Mouse (Mus musculus) thymus, postnatal 4 days (tissue): ENCODE measurements at regions not wholly inside any gene's neighbourhood (a gene's known extent, or its start where the extent isn't known, plus 50 kb on each side); places are given as distances from the start of the nearest gene placed in this dataset.
A peak's percentile ranks its signal among the peaks of the same experiment; 100 is the strongest.

Source experiments
- DNase-seq: peaks from one replicate; pipeline ENCODE4 v3.0.0; 2021

DNA sequence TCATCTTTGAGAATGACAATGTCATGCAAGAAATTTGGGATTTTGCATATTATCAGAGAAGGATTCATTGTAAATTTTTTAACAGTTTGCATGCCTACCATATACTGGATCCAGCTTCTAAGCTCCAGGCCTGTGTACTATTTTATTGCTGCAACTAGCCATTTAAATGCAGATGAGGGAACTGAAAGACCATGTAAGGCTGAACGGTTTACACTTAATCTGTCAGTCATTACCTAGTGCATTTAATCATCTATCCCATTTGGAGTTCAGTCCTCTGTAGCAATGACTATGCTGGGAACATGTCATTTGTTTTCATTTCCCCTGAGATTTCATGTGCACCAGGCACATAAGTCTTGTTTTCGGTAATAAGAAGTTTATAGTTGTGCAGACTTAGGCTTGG is 631.8 kb upstream of the Gm21961 start:
- DNase-seq: no peak

DNA sequence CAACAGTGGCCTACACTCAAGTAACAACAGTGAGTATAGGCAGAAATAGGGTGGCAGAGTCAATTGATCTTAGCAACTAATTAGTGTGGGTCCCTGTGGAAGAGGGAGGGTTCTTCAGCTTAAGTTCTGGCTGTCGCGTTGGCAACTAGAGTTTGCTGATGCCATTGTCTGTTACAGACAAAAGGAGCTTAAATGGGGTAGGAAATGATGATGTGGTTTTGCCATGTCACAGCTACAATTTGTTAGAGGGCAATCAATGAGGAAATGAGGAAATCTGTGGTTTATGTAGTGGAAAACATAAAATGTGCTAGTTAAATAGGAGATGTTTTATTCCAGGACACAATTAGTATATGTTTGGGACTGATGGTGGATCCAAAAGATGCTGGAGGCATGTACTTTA is 624.8 kb upstream of the Gm21961 start:
- no peak for DNase-seq

DNA sequence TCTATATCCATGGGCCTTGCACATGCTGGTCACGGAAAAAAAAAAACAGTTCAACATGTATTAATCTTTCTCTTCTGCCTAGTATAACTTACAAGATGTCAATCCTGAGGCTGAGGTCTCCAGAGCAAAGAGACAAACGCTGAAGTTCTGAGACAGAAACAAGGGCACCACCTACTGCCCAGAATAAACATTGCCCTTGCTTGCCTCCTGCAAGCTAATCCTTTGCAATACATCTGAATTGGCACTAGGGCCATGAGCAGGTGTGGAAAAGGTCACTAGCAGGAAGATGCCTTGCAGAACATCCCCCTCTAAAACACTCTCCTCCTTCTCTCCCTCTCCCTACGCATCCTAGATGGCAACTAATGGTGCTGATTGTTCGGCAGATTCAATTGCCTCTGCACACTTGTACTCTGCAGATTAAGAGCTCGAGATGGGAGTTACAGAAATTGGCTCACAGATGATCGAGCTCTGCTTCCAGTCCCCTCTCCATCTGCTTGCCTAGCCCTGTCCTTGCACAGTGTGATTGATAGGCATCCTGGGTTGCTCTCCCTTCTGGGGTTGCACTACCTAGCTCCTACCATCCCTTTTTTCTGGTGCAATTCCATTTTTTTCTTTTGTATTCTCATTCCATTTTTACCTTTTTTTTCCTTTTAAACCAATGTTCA is 622.9 kb upstream of the Gm21961 start:
- peak; percentile 40 for DNase-seq

DNA sequence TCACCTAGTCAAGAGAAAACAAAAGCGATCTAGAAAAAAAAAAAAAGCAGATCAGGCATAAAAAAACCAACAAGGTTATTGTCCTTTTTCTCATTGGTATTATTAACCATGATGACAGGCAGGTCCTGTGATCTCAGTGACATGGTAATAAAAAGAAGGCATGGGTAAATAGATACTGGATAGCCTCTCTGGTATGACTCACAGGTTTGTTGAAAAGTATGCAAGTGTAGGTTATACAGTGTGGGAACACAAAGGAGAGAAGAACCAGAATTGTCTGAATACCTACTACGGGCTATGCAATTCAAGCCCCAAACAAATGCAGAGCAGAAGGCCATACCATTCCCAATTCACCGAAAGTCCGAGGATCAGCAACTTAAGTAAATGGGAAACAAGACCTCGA is 617.7 kb upstream of the Gm21961 start:
- DNase-seq: no peak

DNA sequence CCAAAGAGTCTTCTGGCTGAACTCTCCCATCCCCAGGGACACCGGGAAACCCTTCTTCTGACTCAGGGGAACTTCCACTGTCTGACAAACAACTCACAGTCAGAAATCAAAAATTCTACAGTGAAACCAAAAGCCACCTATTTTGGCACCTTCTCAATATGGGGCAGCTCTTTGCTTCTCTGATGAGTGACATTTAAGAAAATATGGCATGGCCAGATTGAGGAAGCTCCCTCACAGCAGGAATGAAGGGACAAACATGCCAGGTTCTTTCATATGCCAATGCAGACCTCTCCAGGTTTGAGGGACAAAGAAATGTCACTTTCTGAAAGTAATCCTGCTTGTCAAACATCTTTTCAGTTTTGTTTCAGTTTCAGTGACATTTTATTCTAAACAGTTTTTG is 615.8 kb upstream of the Gm21961 start:
- no peak for DNase-seq

DNA sequence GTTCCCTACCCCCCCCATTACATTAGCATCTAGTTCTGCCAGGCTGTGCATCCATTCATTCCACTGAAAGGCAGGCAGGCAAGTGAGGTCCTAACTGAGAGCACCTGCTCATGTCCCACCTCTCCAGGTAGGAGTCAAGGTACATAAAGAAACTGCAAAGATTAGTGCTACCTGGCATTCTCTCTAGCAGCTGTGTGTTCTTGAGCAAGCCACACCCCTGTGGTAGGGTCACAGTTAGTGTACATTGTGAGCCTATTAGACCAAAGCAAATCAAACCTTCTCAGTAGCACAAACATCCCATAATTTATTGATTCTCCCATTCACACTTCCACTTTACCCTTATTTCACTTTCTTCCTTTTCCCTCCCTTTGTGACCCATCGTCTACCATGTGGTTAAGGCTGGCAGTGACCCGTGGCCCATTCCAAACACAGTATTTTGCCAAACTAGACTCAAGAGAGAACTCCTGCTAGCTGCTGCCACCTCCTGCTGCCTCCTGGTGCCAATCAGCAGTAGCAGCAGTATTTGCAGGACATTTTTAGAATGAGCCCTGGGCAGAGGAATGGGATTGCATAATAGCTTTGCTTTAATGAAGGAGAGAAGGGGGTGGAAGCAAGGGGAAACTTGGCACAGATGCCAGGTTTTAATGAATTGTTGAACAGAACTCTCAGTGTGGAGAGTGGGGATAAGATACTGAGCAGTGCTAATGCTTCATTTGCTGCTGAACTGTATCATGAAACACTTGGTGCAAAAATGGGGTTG is 578.2 kb upstream of the Gm21961 start:
- DNase-seq: no peak

DNA sequence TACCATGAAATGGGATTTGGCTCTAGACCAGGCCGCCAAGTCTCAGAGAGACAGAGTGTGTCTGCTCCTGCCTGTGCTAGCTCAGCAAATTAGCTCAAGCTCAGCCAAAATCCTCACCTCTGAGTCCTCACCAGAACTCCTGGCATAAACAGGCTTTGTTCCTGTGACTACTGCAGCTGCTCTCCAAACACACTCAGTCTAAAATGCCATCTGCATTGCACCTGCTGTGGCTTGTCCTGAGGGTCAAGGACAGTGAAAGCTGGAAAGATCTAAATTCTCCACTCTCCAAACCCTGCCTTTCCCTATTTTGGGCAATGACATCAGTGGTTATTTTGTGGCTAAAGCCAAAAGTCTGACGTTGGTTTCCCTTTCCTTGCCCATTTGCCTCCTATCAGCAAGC is 570.9 kb upstream of the Gm21961 start:
- no peak for DNase-seq

DNA sequence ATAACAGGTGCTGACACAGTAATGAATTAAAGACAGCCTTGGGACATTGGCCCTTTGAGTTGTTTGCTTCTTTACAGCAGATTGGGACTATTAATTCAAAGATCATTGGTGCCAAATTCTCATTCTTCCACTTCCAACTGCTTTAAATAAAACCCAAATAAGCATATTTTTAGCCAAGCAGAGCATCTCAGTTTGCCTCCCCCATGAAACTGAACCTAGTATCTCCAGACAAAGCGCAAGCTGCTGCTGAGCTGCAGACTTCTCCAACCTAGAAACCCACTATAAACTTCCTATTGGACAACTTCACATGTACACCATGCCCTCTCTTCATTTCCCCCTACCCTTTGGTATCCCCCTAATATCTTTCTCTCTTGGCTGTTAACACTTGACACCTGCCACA is 564.6 kb upstream of the Gm21961 start:
- DNase-seq: no peak

DNA sequence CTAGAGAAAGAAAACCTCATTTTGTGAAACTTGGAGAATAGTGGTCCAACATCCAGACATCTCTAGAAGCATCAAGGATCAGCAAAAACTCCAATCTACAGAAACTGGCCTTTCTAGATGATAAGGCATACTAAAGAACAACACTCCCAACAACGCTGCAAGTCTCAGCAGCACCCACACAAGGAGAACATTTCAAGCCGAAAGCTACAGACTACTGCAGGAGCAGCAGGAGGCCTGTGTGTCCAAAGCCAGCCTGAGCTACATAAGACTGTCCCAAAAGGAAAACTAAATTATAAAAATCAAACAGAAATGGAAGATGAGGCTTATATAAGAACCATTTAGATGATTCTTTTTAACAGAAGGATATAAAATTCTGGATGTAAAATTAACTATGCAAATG is 553.2 kb upstream of the Gm21961 start:
- DNase-seq: no peak

DNA sequence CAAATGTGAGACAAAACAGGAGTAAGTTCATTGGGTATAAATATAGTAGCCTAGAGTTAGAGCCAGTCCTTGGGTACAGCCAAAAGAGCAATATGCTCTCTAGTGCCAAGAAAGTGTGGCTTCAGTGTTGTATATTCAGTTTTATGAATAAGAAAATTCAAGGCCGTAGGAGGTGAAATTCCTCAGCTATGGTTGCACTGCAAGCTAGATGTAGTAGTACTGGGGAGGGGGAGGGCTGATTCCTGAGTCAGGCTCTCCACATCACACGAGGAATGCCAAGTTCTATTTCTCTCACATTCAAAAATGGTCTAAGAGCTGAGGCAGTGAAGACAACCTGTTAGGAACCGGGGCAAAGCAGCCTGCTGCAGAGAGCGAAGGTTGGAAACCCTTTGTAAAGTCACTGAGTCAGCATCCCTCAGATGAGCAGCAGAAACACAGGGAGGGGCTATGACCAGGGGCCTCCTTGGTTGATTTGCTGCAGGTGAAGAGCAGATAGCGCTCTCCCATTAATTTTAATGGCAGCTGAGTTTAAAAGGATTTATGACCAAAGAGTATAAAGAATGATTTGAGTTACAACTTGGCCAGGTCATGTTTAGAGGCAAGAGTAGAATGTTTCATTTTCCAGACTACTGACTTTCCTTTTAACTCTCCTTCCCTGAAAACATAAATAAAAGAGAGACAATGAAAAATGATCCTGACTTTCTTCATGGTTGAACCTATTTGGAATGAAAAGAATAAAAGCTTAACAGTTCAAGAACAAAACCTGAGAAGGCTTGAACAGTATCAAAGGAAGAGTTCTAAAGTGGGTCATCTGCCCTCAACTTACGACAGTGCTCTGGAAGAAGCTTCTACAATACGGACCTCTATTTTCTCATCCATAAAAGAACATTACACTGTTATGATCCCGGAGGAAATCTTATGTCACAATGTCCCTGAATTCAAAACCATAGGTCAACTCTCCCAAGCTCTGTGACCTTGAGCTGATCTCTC is 543.4 kb upstream of the Gm21961 start:
- no peak for DNase-seq

DNA sequence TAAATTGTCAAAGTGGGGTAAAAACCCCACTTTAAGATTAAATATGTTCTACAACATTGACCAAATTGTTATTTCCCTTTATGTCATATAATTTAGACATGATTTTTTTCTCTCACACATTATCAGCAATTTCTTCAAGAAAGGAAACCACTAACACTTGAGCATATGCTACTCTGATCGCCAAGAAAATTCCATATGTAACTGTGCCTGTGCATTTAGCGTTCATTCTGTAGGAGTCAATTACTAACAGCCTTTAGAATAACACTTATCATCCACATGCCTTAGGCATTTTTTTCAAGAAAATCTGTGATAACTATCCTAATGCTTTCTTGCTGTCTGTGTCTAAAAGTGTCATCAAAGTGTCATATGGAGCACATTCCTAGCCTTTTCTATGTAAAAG is 534.3 kb upstream of the Gm21961 start:
- no peak for DNase-seq

DNA sequence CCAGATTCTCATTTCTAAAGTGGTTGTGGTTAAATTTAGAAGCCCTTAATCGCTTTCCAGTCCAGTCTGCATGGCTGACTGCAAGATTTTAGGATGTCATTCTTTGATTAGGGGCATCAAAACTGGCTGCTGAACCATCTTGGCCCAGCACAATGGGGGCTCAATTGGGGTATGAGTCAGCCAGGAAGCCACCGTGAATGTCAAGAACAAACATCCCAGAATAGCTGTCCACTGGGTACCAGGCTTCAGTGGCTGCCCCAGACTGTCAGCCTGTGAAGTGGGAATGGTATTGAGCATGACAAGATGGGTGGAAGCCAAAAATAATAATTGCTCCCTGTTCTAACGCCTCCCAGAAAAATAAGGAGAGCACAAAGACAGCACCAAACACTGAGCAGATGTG is 520.9 kb upstream of the Gm21961 start:
- DNase-seq: no peak

DNA sequence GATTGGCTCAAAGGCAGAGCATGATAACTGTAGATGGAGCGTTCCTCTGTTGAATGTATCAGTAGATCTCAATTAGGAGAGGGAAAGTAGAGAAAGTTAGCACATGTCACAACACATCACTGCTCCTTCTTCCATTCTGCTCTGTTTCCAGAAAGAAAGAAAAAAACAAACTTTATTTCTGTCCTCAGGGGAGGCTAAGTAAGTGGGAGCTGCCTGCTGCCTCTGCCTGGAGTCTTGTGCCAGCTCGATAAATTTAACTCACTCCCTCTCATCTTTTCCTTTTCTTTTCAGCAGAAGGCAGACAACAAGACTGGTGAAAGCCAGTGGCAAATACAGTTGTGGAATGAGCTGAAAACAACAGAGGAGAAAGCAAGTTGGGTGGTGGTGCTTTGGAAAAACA is 517.5 kb upstream of the Gm21961 start:
- DNase-seq: no peak

DNA sequence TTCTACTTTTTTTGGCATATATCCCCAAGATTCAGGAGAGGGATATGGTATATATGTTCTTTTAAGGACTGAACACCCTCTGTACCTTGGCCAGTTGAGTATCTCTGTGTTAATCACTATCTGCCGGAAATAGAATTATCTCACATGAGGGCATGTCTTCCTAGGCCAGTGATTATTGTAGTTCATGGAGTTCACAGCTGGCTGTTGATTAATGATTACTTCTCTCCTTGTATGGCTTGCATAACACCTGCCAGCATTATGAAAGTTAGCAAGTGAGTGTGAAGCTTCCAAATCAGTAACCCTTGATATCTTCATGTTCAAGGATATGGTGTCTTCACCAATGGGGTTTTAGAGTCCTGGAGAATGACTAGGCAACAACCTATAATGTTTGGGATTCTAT is 488.0 kb upstream of the Gm21961 start:
- DNase-seq: no peak

DNA sequence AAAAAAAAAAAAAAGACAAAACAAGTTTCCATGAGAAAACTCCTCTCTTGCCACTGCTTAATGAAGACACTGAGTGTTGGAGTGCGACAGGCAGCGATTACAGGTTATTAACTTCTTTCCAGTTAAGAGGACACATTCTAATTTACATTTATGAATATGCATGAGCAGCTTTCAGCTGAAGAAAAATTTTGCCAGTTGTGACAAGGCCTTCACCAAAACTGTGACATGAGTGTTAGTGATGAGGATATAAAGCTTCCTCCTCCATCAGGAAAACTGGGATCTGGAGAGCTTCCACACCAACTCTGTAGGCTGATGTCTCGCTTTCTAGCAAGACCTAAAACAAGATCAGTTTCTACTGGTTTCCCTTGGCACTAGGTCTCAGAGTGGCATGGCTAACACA is 464.2 kb upstream of the Gm21961 start:
- DNase-seq: no peak

DNA sequence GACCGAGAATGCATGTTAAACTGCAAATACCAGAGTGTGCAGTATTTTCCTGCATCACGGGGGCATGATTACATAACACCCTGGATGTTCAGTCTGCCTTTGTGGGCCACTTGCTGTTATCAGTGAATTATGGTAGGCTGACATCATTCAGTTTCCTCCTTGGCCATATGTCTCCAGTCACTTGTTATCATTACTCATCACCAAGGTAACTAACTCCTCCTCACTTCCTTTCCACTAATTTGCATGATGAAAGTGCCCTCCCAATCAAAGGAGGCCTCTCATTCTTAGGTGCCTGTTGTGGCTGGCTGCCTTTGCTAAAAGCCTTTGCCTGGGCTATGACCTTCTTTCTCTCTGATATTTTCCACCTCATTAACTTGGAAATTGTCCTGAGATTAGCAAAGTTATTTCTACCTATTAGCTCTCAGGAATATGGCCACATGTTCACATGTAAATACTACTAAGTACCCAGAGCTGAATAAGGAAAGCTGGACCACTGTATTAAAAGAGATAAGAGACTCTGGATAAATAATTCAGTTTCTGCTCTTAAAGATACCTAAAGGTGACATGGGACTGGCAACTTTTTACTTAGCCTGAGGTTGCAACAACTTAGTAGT is 440.6 kb upstream of the Gm21961 start:
- DNase-seq: no peak

DNA sequence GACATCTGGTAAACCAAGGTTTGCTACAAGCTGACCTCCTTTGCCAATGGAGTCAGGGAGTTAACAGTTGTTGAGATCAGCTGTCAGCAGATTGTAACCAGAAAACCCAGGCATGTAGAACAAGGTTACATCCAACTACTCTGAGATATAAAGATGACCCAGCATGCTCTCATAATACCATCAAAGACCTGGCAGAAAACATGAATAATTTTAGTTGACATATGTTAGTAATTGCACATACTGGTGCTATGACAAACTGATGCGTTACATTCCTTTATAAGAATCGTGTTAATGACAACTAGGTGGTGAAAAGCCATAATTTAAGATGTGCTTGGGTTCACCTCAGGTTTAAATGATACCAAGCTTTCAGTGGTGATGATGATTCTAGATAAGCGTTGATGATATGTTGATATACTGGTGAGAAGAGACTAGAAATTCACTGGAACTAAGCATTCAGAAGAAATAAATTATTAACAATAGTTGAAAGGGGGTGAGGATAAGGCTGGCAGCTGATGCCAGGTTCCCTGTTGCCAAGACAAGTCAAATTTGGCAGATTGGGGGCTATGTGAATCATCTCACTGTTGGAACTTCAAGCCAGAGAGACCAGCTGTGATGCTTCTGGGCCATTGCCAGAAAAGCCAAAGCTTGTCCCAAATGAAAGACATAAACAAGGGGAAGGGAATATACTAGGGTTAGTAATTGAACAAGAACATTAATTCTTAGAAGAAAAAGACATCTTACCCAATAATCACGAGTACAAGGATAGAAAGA is 437.7 kb upstream of the Gm21961 start:
- no peak for DNase-seq

DNA sequence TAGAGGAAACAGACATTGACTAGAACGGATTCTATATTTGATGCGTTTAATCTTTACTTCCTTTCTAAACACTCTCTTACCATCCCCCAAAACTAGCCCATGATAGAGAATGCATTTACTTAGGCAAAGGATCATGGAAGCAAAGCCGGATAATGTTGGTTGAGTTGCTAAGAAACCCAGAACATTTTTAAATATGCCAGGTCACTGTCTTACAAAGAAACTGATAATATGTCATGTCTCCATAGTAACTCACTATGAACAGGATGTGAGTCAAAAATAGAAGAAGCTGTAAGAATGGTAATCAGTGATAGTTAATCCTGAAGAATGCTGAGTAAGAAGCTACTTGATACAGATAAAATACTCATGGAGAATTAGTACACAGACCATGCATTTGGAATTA is 405.0 kb upstream of the Gm21961 start:
- no peak for DNase-seq
